In the genomic region with DNA sequence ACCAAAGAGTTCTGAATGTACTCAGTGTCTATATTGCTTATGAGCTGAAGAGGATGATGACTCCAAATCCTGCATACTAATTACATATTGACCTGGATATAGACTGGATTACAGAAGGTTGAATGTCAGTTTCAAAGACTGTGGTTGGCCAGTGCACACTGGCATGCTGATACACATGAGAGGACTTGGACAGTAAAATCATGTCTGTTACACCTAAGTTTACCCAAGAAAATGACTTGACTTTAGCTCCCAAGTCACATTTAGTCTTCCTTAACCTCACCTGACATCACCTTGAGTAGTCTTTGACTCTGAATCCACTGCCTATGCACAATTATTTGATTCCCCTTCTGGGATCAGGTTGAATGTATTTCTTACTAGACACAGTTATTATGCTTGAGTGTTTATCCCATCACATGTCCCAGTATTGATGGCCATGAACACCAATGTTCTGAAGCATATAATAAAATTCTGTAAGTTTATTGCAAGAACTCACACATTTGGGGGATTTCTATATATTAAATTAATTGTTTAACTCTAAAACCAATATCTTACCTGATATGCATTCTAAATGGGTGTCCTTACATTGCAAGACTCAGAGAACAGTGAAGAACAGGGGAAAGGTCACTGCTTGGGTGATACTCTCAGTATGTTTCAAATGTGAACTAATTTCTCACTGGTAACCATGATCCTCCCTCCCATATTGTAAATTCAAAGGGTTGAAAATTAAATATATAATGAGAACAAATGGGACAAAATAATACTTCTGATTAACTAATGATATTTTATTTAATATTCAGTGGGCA, we compare ENCODE assay signal across 27 mouse cellular contexts.
"Had no signal": no experiment of that assay in that cellular context is flagged by ENCODE, and none has a peak within 500 bp of the region (broad histone marks: within the 10 kb centered on the region; RNA-seq: fewer than 3 reads in every experiment).

No protein-coding gene starts in this region.

- H3K4me2 ChIP-seq: limb, embryonic 12.5 days; limb, embryonic 13.5 days; limb, embryonic 15.5 days; liver, embryonic 11.5 days; liver, embryonic 12.5 days; liver, embryonic 13.5 days; liver, embryonic 15.5 days; lung, embryonic 14.5 days; lung, embryonic 15.5 days; midbrain, embryonic 11.5 days; midbrain, embryonic 12.5 days; midbrain, embryonic 13.5 days; midbrain, embryonic 15.5 days had no signal

- DNase-seq: left cerebral cortex, postnatal 4 days; liver; liver, embryonic 13.5 days; liver, postnatal 0 days; lung, adult 2 months; lung, embryonic 14.5 days; lung, postnatal 10 days; lung, postnatal 14 days; midbrain, embryonic 14.5 days had no signal

- H3K36me3 ChIP-seq: limb, embryonic 10.5 days; limb, embryonic 12.5 days; limb, embryonic 13.5 days; limb, embryonic 15.5 days; liver, embryonic 12.5 days; liver, embryonic 13.5 days; liver, embryonic 15.5 days; lung, embryonic 15.5 days; midbrain, embryonic 10.5 days; midbrain, embryonic 12.5 days; midbrain, embryonic 13.5 days; midbrain, embryonic 15.5 days had no signal

- H3K4me3 ChIP-seq: left cerebral cortex, adult 2 months; limb, embryonic 10.5 days; limb, embryonic 12.5 days; limb, embryonic 13.5 days; limb, embryonic 15.5 days; liver, embryonic 12.5 days; liver, embryonic 13.5 days; liver, embryonic 15.5 days; lung, embryonic 15.5 days; megakaryocyte, embryonic 14.5 days; midbrain, embryonic 10.5 days; midbrain, embryonic 12.5 days; midbrain, embryonic 13.5 days; midbrain, embryonic 15.5 days; myocyte had no signal

- H3K27me3 ChIP-seq: limb, embryonic 12.5 days; limb, embryonic 13.5 days; limb, embryonic 15.5 days; liver, embryonic 12.5 days; liver, embryonic 13.5 days; liver, embryonic 15.5 days; lung, embryonic 15.5 days; megakaryocyte, embryonic 14.5 days; midbrain, embryonic 12.5 days; midbrain, embryonic 13.5 days; midbrain, embryonic 15.5 days had no signal

- H3K4me1 ChIP-seq: limb, embryonic 10.5 days; limb, embryonic 12.5 days; limb, embryonic 13.5 days; limb, embryonic 15.5 days; liver, embryonic 12.5 days; liver, embryonic 13.5 days; liver, embryonic 15.5 days; lung, embryonic 15.5 days; megakaryocyte, embryonic 14.5 days; midbrain, embryonic 10.5 days; midbrain, embryonic 12.5 days; midbrain, embryonic 13.5 days; midbrain, embryonic 15.5 days had no signal

- H3K27ac ChIP-seq: left cerebral cortex, adult 2 months; limb, embryonic 10.5 days; limb, embryonic 12.5 days; limb, embryonic 13.5 days; limb, embryonic 15.5 days; liver, embryonic 12.5 days; liver, embryonic 13.5 days; liver, embryonic 14.5 days; liver, embryonic 15.5 days; lung, embryonic 15.5 days; macrophage; midbrain, embryonic 10.5 days; midbrain, embryonic 12.5 days; midbrain, embryonic 13.5 days; midbrain, embryonic 15.5 days had no signal

- H3K9ac ChIP-seq: limb, embryonic 12.5 days; limb, embryonic 13.5 days; limb, embryonic 15.5 days; liver, embryonic 12.5 days; liver, embryonic 13.5 days; liver, embryonic 14.5 days; liver, embryonic 15.5 days; liver, postnatal 0 days; lung, embryonic 14.5 days; lung, embryonic 15.5 days; midbrain, embryonic 12.5 days; midbrain, embryonic 13.5 days; midbrain, embryonic 15.5 days had no signal

- H3K9me3 ChIP-seq: limb, embryonic 10.5 days; limb, embryonic 12.5 days; limb, embryonic 13.5 days; limb, embryonic 15.5 days; liver, embryonic 13.5 days; liver, embryonic 15.5 days; lung, embryonic 15.5 days; midbrain, embryonic 12.5 days; midbrain, embryonic 15.5 days had no signal
